Mouse (Mus musculus): ENCODE measurements at regions not wholly inside any gene's neighbourhood (a gene's known extent, or its start where the extent isn't known, plus 50 kb on each side); places are given as distances from the start of the nearest gene placed in this dataset.
"Not testable (repeated sequence)": the region's sequence is repeated elsewhere in the genome, so short reads cannot be mapped to it uniquely, and the experiment has no call there.

DNA sequence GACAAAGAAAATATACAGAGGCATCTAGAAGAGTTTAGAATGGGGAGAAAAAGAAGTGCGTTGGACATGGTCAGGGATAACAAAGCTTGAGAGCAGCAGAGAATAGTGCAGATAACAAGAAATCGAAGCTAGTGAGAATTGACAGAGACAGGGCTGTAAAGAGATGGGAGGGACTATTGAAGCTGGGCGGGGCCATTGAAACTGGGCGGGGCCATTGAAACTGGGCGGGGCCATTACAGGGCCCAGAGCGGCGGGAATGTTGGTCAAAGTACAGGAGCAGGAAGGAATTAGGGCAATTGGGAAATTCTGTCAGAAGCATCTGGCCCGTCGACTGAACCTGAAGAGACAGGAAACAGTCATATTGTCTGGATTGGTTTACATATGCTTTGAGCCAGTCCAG is 243.3 kb upstream of the Srek1ip1 start:
- no peak for DNase-seq (ENCODE audit: low spot score)

DNA sequence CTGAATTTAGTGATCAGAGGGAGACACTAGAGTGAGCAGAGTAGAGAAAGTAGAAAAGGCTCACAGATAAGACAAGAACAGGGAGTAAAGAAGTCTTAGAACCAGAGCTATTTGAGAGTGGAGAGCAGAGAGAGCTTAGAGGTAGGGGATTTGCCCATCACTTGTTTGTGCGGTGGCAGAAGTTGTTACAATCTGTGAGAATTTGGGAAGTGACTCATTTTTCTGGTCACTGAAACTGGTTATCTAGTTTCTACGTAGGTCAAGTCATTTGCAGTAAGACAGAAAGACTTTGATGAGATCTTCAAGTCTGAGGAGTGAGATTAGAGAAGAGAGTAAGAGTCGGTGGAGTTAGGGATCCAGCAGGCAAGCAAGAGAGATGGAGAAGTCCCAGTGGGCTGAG is 239.0 kb upstream of the Srek1ip1 start:
- no peak for DNase-seq (ENCODE audit: low spot score)

DNA sequence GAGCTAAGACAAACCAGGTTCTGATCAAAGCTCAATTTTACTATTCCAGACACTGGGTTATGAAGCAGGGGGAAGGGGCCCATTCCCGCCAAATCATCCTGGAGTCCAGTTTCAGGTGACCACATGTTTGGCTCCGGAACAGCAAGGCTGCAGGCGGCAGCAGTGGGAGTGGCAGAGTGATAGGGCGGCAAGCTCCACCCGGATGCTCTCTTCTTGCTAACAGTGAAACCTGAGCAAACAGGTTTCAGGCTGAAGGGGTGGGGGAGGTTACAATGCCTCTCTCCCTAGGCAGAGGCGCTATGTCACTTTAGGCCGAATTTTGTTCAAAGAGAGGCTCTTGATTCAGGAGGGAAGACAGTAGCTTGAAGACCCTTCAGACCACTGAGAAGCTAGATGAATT is 235.7 kb upstream of the Srek1ip1 start:
- not testable (repeated sequence) for DNase-seq (ENCODE audit: low spot score)

DNA sequence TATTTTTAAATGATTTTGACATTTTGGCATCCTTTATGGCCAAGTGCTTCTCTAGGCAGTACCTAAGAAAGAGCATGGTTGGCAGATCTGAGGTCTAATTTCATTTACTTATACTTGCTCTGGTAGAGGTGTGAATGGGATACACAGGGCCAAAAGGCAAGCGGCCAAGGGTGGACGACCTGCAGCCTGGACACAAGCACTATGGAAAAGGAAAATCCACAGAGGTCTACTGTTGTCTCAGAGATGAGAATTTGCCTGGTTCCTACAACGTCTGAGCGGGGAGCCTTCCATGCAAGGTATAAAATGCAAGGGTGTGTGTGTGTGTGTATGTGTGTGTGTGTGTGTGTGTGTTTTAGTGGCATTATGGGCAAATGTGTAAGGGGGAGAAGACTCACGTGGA is 232.4 kb upstream of the Srek1ip1 start:
- no peak for DNase-seq (ENCODE audit: low spot score)

DNA sequence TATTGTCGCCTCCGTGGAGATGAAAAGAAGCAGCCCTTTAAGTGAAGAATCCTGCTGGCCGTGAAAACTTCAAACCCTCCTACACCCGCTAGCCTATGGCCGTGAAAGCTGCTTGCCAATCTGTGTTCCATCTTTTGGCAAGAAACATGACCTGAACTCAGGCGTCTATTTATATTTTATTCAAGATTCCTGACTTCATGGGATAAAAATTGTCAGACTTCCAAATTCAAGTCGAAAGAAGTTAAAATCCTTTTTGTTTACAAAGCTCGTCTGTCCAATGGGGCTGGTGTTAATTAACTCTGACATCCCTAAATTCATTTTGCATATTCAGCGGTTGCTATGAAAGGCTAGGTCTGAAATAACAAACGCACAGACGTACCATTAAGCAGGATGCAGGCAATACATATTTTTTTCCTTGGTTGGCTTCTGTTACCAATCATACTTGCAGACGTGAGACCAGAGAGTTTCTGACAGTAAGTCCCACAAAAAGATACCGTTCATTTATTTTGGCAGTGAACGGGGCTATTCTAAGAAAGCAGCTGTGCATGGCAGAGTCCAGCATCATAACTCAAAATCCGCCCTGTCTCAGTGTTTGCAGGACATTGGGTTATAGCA is 231.7 kb upstream of the Srek1ip1 start:
- peak; percentile 65 for DNase-seq (ENCODE audit: low spot score)

DNA sequence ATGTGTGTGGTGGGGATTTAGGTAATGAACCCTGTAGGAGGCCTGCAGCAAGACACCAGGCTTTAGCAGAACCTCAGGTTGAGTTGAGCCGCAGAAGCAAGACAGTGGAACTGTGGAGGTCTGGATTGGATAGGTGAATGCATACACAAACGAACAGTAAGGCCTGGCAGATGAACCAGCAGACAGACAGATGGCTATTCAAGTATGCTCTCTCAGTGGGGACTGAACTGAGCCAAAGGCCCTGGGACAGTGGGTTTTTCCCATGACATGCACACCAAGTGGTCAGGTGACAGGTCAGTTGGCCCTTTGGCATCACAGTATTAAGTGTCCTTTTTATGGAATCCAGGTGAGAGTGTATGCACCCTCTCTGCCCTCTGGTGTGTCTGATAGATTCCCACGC is 229.7 kb upstream of the Srek1ip1 start:
- DNase-seq (ENCODE audit: low spot score), result no peak

DNA sequence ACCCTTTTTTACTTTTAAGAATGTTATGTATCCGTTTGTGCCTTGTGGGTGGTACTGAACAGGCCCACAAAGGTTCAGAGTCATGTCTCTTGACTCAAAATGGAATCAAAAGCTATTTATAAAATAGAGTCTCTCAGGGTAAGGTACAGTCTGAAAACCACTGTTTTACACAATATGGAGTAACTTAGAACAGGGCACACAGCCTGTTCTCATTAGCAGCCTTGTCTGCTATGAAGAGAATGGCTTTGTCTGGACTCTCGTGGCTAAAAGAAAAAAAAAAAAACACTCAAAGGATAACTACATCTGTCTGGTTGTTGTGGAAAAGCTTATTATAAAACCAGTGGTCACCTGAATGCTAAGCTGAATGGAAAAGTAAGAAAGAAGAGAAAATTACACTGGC is 229.3 kb upstream of the Srek1ip1 start:
- DNase-seq (ENCODE audit: low spot score), result no peak

DNA sequence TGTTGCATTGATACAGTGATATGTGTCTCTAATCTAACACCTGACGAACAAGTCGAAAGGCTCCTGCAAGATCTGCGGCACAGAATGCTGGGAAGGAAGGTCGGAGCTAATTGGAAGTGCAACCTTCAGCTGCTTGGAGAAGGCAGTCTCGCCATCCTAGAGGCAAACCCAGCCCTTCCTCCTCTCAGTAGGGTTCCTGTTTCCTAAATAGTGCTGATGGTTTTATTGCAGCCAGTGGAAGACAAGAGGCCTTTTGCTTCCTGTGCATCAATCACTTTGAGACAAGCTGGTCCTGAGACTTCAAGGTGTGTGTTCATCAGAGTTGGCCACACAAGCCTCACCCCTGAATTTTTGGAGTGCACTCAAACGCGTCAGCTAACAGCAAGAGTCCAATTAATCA is 228.4 kb upstream of the Srek1ip1 start:
- DNase-seq (ENCODE audit: low spot score), result no peak

DNA sequence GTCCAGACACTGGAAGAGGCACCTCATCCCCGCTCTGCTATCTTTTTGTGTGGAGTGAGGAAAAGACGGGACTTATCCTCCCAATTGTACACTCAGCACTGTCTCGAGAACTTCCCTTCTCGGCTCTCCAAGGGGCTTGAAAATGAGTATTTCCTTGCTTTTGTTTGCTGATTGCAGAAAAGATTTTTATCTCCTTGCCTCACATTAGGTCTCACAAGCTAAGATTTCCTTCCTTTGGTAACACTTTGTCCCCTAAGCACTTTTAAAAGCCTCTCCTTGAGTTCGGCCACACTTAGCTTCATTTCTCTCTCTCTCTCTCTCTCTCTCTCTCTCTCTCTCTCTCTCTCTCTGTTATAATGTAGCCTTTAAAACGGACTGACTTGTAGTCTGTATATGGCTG is 222.5 kb upstream of the Srek1ip1 start:
- no peak for DNase-seq (ENCODE audit: low spot score)

DNA sequence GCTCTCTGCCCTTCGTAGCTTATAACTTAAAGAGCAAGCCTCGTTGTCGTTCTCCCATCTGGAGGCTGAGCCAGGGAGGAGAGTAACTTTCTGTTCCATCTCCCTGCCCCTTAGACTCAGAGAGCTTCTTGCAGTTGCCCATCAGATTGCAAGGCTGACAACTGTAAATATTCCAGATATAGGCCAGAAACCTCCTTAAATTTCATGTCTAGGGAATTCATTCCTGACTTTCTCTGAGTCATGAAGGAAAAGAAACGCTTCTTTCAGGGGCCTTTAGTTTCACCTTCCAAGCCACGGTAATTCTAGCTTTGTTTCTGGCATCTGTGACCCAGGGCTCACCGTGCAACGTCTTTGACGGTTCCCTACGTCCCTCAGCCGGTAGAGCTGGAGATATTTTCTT is 220.0 kb upstream of the Srek1ip1 start:
- no peak for DNase-seq (ENCODE audit: low spot score)

DNA sequence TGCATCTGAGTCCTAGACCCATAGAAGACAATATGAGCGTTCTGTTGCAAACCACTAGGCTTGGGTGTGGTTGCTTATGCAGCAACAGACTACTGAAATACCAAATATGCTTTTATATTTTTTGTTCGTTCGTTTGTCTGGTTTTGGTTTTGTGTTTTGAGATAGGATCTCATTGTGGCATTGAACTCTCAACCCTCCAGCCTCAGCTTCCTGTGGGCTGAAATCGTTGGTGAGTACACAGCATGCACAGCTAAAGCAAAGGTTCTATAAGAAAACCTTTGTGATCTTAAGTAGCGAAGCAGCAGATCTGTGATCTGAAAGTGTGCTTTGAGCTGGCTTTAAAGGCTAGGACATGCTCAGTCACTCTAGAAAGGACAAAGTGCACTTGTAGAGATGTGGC is 217.9 kb upstream of the Srek1ip1 start:
- no peak for DNase-seq (ENCODE audit: low spot score)

DNA sequence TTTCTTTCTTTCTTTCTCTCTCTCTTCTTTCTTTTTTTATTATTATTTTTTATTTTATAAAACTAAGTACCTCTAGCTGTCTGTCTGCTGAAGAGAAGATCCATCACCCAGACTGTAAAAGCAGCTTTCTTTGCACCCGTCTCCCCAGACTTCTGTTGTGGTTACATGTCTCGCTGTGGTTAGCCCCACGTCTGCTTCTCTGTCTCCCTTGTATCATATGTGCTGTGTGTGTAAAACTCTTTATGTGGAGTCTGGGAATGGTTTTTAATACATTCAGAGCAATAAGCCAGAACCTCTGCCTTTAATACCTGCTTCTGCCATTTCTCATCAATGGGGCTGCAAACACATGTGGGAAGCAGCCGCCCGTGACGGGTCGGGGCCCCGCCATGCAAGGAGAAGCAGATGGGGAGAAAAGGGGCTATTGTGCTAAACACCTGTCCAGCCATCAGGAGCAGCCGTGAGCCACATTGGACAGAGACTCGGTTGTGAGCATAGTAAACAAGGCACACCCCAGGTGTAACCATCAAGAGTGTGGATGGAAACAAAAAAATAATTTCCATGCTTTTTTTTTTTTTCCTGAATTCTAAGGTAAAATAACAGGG is 216.0 kb upstream of the Srek1ip1 start:
- DNase-seq (ENCODE audit: low spot score), result no peak

DNA sequence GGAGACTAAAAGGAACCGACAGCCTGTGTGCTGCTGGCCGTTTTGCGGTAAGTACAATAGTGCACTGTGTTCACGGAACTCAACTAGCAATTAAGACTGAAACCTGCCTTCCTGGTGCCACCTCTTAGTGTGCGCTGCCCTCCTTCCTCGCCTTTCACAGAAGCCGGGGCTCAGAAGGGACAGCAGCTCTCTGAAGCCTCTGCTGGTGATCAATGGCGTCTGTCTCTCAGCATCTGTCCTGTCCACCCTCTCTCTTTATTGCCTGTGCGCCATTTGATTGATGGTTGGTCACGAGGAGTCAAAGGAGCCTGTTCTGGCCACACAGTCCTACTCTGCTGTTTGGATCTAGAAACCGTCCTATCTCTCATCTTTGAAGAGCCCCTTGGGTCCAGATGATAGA is 214.4 kb upstream of the Srek1ip1 start:
- DNase-seq (ENCODE audit: low spot score), result no peak

DNA sequence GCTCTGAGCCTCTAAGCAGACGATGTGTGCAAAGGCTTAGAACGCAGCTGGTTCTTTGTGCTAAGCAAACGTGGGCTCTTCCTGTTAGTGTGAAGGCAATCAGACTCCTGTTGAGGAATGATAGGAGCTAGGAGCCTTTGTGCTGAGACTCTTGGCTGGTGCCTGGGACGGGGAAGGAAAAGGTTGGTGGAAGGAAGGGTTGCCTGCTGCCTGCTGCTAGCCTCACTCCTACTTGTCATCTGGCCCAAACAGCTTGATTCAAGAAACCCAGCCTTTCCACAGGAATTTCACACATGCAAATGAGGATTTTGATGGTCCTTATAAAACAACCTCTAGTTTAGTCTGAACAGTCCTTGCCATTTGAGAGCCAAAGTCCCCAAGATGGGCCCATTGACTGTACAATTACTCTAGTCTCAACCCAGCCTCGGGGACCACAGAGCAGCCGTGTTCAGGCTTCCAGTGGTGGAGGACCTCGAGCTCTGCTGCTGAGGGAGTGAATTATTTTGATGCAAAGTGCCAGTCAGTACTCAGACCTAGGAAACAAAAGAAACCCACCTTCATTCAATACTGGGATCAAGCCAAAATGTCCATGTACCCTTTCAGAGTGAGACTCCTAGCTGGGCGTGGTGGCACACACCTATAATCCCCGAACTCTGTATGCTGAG is 211.5 kb upstream of the Srek1ip1 start:
- DNase-seq (ENCODE audit: low spot score), result no peak
